Mouse (Mus musculus): ENCODE results near the gene Mvd.

- TF ChIP-seq CTCF (conservative IDR thresholded peaks at IDR 0.05; ENCODE audit: insufficient read depth, insufficient read length, low read depth, low read length) (no peak), POLR2A (IDR thresholded peaks at IDR 0.05; ENCODE audit: low read depth, low read length) (no peak)
Observed at GRCm38 (mm10) chr8:122441326-122441725, 1.9 kb downstream of the Mvd start.
